Mouse (Mus musculus): ENCODE results near the gene Sidt1. TPM values are rescaled to one million over a fixed set of nuclear protein-coding genes. Genes with fewer than 3 reads are reported as not detected.
A peak's percentile ranks its signal among the peaks of the same experiment; 100 is the strongest.

Gene Sidt1
- polyA plus RNA-seq, 1 experiment from 2014 or later, result 9.8 TPM

- H3K36me3 ChIP-seq (ENCODE audit: control insufficient read depth, insufficient read depth, low read length), result no peaks in the 10 kb centered on the region
- TF ChIP-seq CTCF (IDR thresholded peaks at IDR 0.05; ENCODE audit: low read depth) (no peak), EP300 (optimal IDR thresholded peaks at IDR 0.05) (no peak)
- no peak overlapping the region for H3K9ac ChIP-seq (ENCODE audit: low read length)
- no peaks in the 10 kb centered on the region for H3K27me3 ChIP-seq (ENCODE audit: control insufficient read depth, insufficient read depth, low read length)
- no peak overlapping the region for H3K27ac ChIP-seq (replicated peaks)
- DNase-seq (ENCODE audit: low spot score) (no peak), ATAC-seq (ENCODE audit: low FRiP score, low TSS enrichment) (no peak)
- H3K4me2 ChIP-seq (replicated peaks; ENCODE audit: low read depth), result no peak overlapping the region
- 74% methylated on average over 10 of the region's 10 CpGs for WGBS
- no peaks in the 10 kb centered on the region for H3K4me1 ChIP-seq (replicated peaks; ENCODE audit: control insufficient read depth, insufficient read depth)
- H3K4me3 ChIP-seq (ENCODE audit: low read depth, low read length), result no peak overlapping the region
- H3K9me3 ChIP-seq (ENCODE audit: control insufficient read depth, low read length), result no peaks in the 10 kb centered on the region
Observed at GRCm38 (mm10) chr16:44249985-44250384, 83.0 kb downstream of the Sidt1 start.

GRCm38 (mm10) chr16:44243323-44243722, 89.7 kb downstream of the Sidt1 start:
- no peak for DNase-seq (ENCODE audit: low spot score)
- H3K9me3 ChIP-seq (ENCODE audit: control insufficient read depth, low read length), result no peaks in the 10 kb centered on the region
- H3K4me1 ChIP-seq (replicated peaks; ENCODE audit: control insufficient read depth, insufficient read depth), result no peaks in the 10 kb centered on the region
- H3K27me3 ChIP-seq (ENCODE audit: control insufficient read depth, insufficient read depth, low read length), result no peaks in the 10 kb centered on the region
- no peaks in the 10 kb centered on the region for H3K36me3 ChIP-seq (ENCODE audit: control insufficient read depth, insufficient read depth, low read length)
- no peak overlapping the region for H3K9ac ChIP-seq (ENCODE audit: low read length)
- WGBS, result 68% methylated on average over 7 of the region's 7 CpGs
- H3K27ac ChIP-seq (replicated peaks), result no peak overlapping the region
- H3K4me3 ChIP-seq (ENCODE audit: low read depth, low read length), result no peak overlapping the region
- ATAC-seq (ENCODE audit: low FRiP score, low TSS enrichment), result no peak
- H3K4me2 ChIP-seq (replicated peaks; ENCODE audit: low read depth), result no peak overlapping the region
- TF ChIP-seq EP300 (optimal IDR thresholded peaks at IDR 0.05), result no peak
- TF ChIP-seq CTCF (IDR thresholded peaks at IDR 0.05; ENCODE audit: low read depth), result no peak

GRCm38 (mm10) chr16:44242633-44243032, 90.4 kb downstream of the Sidt1 start:
- Histone ChIP-seq H3K4me1 (replicated peaks; ENCODE audit: control insufficient read depth, insufficient read depth) (no peaks in the 10 kb centered on the region), H3K9me3 (ENCODE audit: control insufficient read depth, low read length) (no peaks in the 10 kb centered on the region), H3K27ac (replicated peaks) (no peak overlapping the region), H3K36me3 (ENCODE audit: control insufficient read depth, insufficient read depth, low read length) (no peaks in the 10 kb centered on the region), H3K27me3 (ENCODE audit: control insufficient read depth, insufficient read depth, low read length) (no peaks in the 10 kb centered on the region), H3K4me2 (replicated peaks; ENCODE audit: low read depth) (no peak overlapping the region), H3K9ac (ENCODE audit: low read length) (no peak overlapping the region), H3K4me3 (ENCODE audit: low read depth, low read length) (no peak overlapping the region)
- TF ChIP-seq CTCF (IDR thresholded peaks at IDR 0.05; ENCODE audit: low read depth) (peak; percentile 91), EP300 (optimal IDR thresholded peaks at IDR 0.05) (no peak)
- 5% methylated on average over 1 of the region's 1 CpGs for WGBS
- DNase-seq (ENCODE audit: low spot score), result peak; percentile 62
- peak; percentile 63 for ATAC-seq (ENCODE audit: low FRiP score, low TSS enrichment)

- 62% methylated on average over 8 of the region's 8 CpGs for WGBS
- H3K36me3 ChIP-seq (ENCODE audit: control insufficient read depth, insufficient read depth, low read length), result no peaks in the 10 kb centered on the region
- TF ChIP-seq CTCF (IDR thresholded peaks at IDR 0.05; ENCODE audit: low read depth) (no peak), EP300 (optimal IDR thresholded peaks at IDR 0.05) (no peak)
- H3K9ac ChIP-seq (ENCODE audit: low read length), result no peak overlapping the region
- H3K27ac ChIP-seq (replicated peaks), result no peak overlapping the region
- H3K4me1 ChIP-seq (replicated peaks; ENCODE audit: control insufficient read depth, insufficient read depth), result no peaks in the 10 kb centered on the region
- DNase-seq (ENCODE audit: low spot score), result no peak
- ATAC-seq (ENCODE audit: low FRiP score, low TSS enrichment), result no peak
- H3K4me2 ChIP-seq (replicated peaks; ENCODE audit: low read depth), result no peak overlapping the region
- H3K4me3 ChIP-seq (ENCODE audit: low read depth, low read length), result no peak overlapping the region
- H3K9me3 ChIP-seq (ENCODE audit: control insufficient read depth, low read length), result no peaks in the 10 kb centered on the region
- no peaks in the 10 kb centered on the region for H3K27me3 ChIP-seq (ENCODE audit: control insufficient read depth, insufficient read depth, low read length)
Observed at GRCm38 (mm10) chr16:44240406-44240805, 92.6 kb downstream of the Sidt1 start.

GRCm38 (mm10) chr16:44238835-44239263, 94.1 kb downstream of the Sidt1 start:
- TF ChIP-seq CTCF (IDR thresholded peaks at IDR 0.05; ENCODE audit: low read depth), result no peak
- TF ChIP-seq EP300 (optimal IDR thresholded peaks at IDR 0.05), result no peak
- no peak overlapping the region for H3K4me3 ChIP-seq (ENCODE audit: low read depth, low read length)
- no peak for DNase-seq (ENCODE audit: low spot score)
- H3K9ac ChIP-seq (ENCODE audit: low read length), result no peak overlapping the region
- WGBS, result 31% methylated on average over 10 of the region's 10 CpGs
- H3K36me3 ChIP-seq (ENCODE audit: control insufficient read depth, insufficient read depth, low read length), result no peaks in the 10 kb centered on the region
- H3K27me3 ChIP-seq (ENCODE audit: control insufficient read depth, insufficient read depth, low read length), result no peaks in the 10 kb centered on the region
- no peak overlapping the region for H3K4me2 ChIP-seq (replicated peaks; ENCODE audit: low read depth)
- ATAC-seq (ENCODE audit: low FRiP score, low TSS enrichment), result no peak
- no peaks in the 10 kb centered on the region for H3K4me1 ChIP-seq (replicated peaks; ENCODE audit: control insufficient read depth, insufficient read depth)
- H3K9me3 ChIP-seq (ENCODE audit: control insufficient read depth, low read length), result no peaks in the 10 kb centered on the region
- no peak overlapping the region for H3K27ac ChIP-seq (replicated peaks)

- no peak overlapping the region for H3K9ac ChIP-seq (ENCODE audit: low read length)
- WGBS, result 78% methylated on average over 3 of the region's 3 CpGs
- DNase-seq (ENCODE audit: low spot score), result no peak
- no peak overlapping the region for H3K27ac ChIP-seq (replicated peaks)
- no peaks in the 10 kb centered on the region for H3K4me1 ChIP-seq (replicated peaks; ENCODE audit: control insufficient read depth, insufficient read depth)
- TF ChIP-seq EP300 (optimal IDR thresholded peaks at IDR 0.05), result no peak
- no peak for TF ChIP-seq CTCF (IDR thresholded peaks at IDR 0.05; ENCODE audit: low read depth)
- no peaks in the 10 kb centered on the region for H3K27me3 ChIP-seq (ENCODE audit: control insufficient read depth, insufficient read depth, low read length)
- H3K36me3 ChIP-seq (ENCODE audit: control insufficient read depth, insufficient read depth, low read length), result no peaks in the 10 kb centered on the region
- H3K4me2 ChIP-seq (replicated peaks; ENCODE audit: low read depth), result no peak overlapping the region
- H3K4me3 ChIP-seq (ENCODE audit: low read depth, low read length), result no peak overlapping the region
- H3K9me3 ChIP-seq (ENCODE audit: control insufficient read depth, low read length), result no peaks in the 10 kb centered on the region
- ATAC-seq (ENCODE audit: low FRiP score, low TSS enrichment), result no peak
Observed at GRCm38 (mm10) chr16:44237836-44238235, 95.2 kb downstream of the Sidt1 start.
